Mouse (Mus musculus): Measurements from ENCODE around the gene P4ha3.

- no peak for TF ChIP-seq CTCF (IDR thresholded peaks at IDR 0.05; ENCODE audit: low read depth, low read length)
- TF ChIP-seq POLR2A (IDR thresholded peaks at IDR 0.05; ENCODE audit: extremely low read depth, insufficient read depth, low read length) = no peak
Measured at GRCm38 (mm10) chr7:100262350-100262749, 23.0 kb upstream of the P4ha3 start.
